Comparison of ENCODE assay signal across 8 mouse cellular contexts in the genomic region with DNA sequence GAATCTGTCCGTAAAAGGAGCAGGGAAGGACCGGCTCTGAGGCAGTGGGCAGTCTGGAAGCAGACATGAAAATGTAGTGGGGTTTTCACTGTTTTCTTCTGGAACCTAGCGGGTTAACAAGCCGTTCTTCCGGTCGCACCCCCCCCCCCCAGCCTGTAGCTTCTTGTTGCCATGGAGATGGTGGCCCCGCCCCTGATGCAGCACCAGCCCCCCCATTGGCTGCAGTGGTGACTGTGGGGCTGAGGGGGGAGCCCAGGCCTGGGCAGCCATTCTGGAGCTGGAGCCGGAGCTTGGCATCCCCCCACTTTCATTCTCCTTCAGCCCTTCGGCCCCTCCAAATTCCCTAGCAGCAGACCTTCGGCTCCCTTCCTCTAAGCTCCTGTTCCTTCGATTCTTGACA. TPM values are rescaled to one million over a fixed set of nuclear protein-coding genes. Genes with fewer than 3 reads are reported as not detected.
DNase-seq lines count a peak whose midpoint lies in the region; ATAC-seq lines count a peak whose summit lies in the region.

No protein-coding gene starts in this region.

- no peaks in the 10 kb centered on the region for H3K9me3 ChIP-seq in embryonic facial prominence, embryonic 12.5 days
- no peaks in the 10 kb centered on the region for H3K9me3 ChIP-seq in heart, embryonic 16.5 days (replicated peaks; ENCODE audit: control insufficient read depth, low read length)
- H3K9me3 ChIP-seq in neural tube, embryonic 14.5 days (ENCODE audit: control insufficient read depth, low read length) = no peaks in the 10 kb centered on the region

- no peaks in the 10 kb centered on the region for H3K27me3 ChIP-seq in embryonic facial prominence, embryonic 12.5 days
- H3K27me3 ChIP-seq in heart, embryonic 16.5 days (ENCODE audit: control insufficient read depth, insufficient read depth, low read length) = no peaks in the 10 kb centered on the region
- H3K27me3 ChIP-seq in neural tube, embryonic 14.5 days (ENCODE audit: control insufficient read depth, insufficient read depth, low read length) = no peaks in the 10 kb centered on the region

- peaks cover 18% of the 10 kb centered on the region for H3K36me3 ChIP-seq in embryonic facial prominence, embryonic 12.5 days
- H3K36me3 ChIP-seq in heart, embryonic 16.5 days (ENCODE audit: control insufficient read depth, insufficient read depth) = no peaks in the 10 kb centered on the region
- H3K36me3 ChIP-seq in neural tube, embryonic 14.5 days (ENCODE audit: control insufficient read depth, insufficient read depth, low read length) = peaks cover 14% of the 10 kb centered on the region

- peak; percentile 57; the same call in 1 of the 2 replicates for ATAC-seq in embryonic facial prominence, embryonic 12.5 days (ENCODE audit: insufficient number of reproducible peaks, insufficient read depth, low FRiP score, low TSS enrichment)
- peak; percentile 25; the same call in 1 of the 2 replicates for ATAC-seq in heart, embryonic 16.5 days (replicated peaks; ENCODE audit: extremely low read depth, insufficient read depth, low FRiP score)
- peak; percentile 65; the same call in 1 of the 2 replicates for ATAC-seq in neural tube, embryonic 14.5 days (ENCODE audit: low read depth)

- intact Hi-C loops in heart, postnatal 25 days (cut with DNase I) = no loop called here

- H3K4me1 ChIP-seq in embryonic facial prominence, embryonic 12.5 days = peaks cover 63% of the 10 kb centered on the region
- peaks cover 51% of the 10 kb centered on the region for H3K4me1 ChIP-seq in heart, embryonic 16.5 days (ENCODE audit: control insufficient read depth, insufficient read depth, low read length)
- peaks cover 62% of the 10 kb centered on the region for H3K4me1 ChIP-seq in neural tube, embryonic 14.5 days (ENCODE audit: control insufficient read depth, insufficient read depth, low read length)

- H3K27ac ChIP-seq in embryonic facial prominence, embryonic 12.5 days = peak overlapping the region; percentile 72
- no peak overlapping the region for H3K27ac ChIP-seq in heart, embryonic 16.5 days (ENCODE audit: low read length)
- H3K27ac ChIP-seq in neural tube, embryonic 14.5 days (ENCODE audit: low read depth, low read length) = peak overlapping the region; percentile 60; the same call in 1 of the 2 replicates

- peak overlapping the region; percentile 91 for H3K4me2 ChIP-seq in embryonic facial prominence, embryonic 12.5 days (replicated peaks)
- H3K4me2 ChIP-seq in heart, embryonic 16.5 days (ENCODE audit: low read depth, low read length) = peak overlapping the region; percentile 59
- H3K4me2 ChIP-seq in neural tube, embryonic 14.5 days (ENCODE audit: low read depth, low read length) = peak overlapping the region; percentile 89

- WGBS in embryonic facial prominence, embryonic 12.5 days = 1% methylated on average over 8 of the region's 11 CpGs
- WGBS in heart, embryonic 16.5 days = 3% methylated on average over 10 of the region's 11 CpGs
- 0% methylated on average over 7 of the region's 11 CpGs for WGBS in neural tube, embryonic 14.5 days

- peak overlapping the region; percentile 49 for H3K9ac ChIP-seq in embryonic facial prominence, embryonic 12.5 days
- H3K9ac ChIP-seq in heart, embryonic 16.5 days (ENCODE audit: low read length) = peak overlapping the region; percentile 55
- H3K9ac ChIP-seq in neural tube, embryonic 14.5 days (replicated peaks; ENCODE audit: low read depth, low read length) = peak overlapping the region; percentile 51

- H3K4me3 ChIP-seq in embryonic facial prominence, embryonic 12.5 days = peak overlapping the region; percentile 37
- H3K4me3 ChIP-seq in heart, embryonic 16.5 days (ENCODE audit: low read length) = peak overlapping the region; percentile 29
- H3K4me3 ChIP-seq in neural tube, embryonic 14.5 days (ENCODE audit: low read depth, low read length) = peak overlapping the region; percentile 35

- DNase-seq in heart, adult 11 months = peak; percentile 98
- DNase-seq in heart, postnatal 25 days (ENCODE audit: low spot score) = no peak
- DNase-seq in kidney, postnatal 14 days = peak; percentile 84
- DNase-seq in lung, adult 18-20 months = peak; percentile 58 to 65
- peak; percentile 64 for DNase-seq in testis, postnatal 14 days (ENCODE audit: low spot score)

RNA-seq across cellular contexts. Expression of a gene that starts 10.4 kb away (rescaled TPM):
- 1 to 10 TPM; 5.3 to 5.5 TPM for total RNA-seq in heart, postnatal 25 days (2021)
- 2.5 and 4.0 TPM in 2 replicates for polyA plus RNA-seq in embryonic facial prominence, embryonic 12.5 days (2016; fragmentation: Nextera tagmentation; extraction: Ambion mirVana)
- 1.2 and 1.3 TPM in 2 replicates for polyA plus RNA-seq in heart, embryonic 16.5 days (2015; fragmentation: Nextera tagmentation; extraction: Ambion mirVana)
- polyA plus RNA-seq in neural tube, embryonic 14.5 days (2014; fragmentation: Nextera tagmentation; extraction: Ambion mirVana) = 5.2 and 7.4 TPM in 2 replicates

RNA-seq across cellular contexts. Expression of a gene that starts 12.0 kb away (rescaled TPM):
- total RNA-seq in heart, postnatal 25 days (2021) = 10 to 100 TPM; 91.4 to 92.5 TPM
- polyA plus RNA-seq in embryonic facial prominence, embryonic 12.5 days (2016; fragmentation: Nextera tagmentation; extraction: Ambion mirVana) = 172 and 174 TPM in 2 replicates
- 163 and 169 TPM in 2 replicates for polyA plus RNA-seq in heart, embryonic 16.5 days (2015; fragmentation: Nextera tagmentation; extraction: Ambion mirVana)
- 112 and 127 TPM in 2 replicates for polyA plus RNA-seq in neural tube, embryonic 14.5 days (2014; fragmentation: Nextera tagmentation; extraction: Ambion mirVana)

RNA-seq across cellular contexts. Expression of a gene that starts 18.6 kb away (rescaled TPM):
- total RNA-seq in heart, postnatal 25 days (2021) = 10 to 100 TPM; 10.8 to 12.3 TPM
- 13.9 and 17.1 TPM in 2 replicates for polyA plus RNA-seq in embryonic facial prominence, embryonic 12.5 days (2016; fragmentation: Nextera tagmentation; extraction: Ambion mirVana)
- 7.5 and 8.7 TPM in 2 replicates for polyA plus RNA-seq in heart, embryonic 16.5 days (2015; fragmentation: Nextera tagmentation; extraction: Ambion mirVana)
- polyA plus RNA-seq in neural tube, embryonic 14.5 days (2014; fragmentation: Nextera tagmentation; extraction: Ambion mirVana) = 18.8 and 23.8 TPM in 2 replicates

RNA-seq across cellular contexts. Expression of a gene that starts 21.6 kb away (rescaled TPM):
- 1 to 10 TPM; 2.9 to 3.8 TPM for total RNA-seq in heart, postnatal 25 days (2021)
- polyA plus RNA-seq in embryonic facial prominence, embryonic 12.5 days (2016; fragmentation: Nextera tagmentation; extraction: Ambion mirVana) = 16.1 and 17.1 TPM in 2 replicates
- polyA plus RNA-seq in heart, embryonic 16.5 days (2015; fragmentation: Nextera tagmentation; extraction: Ambion mirVana) = 10.0 and 12.0 TPM in 2 replicates
- polyA plus RNA-seq in neural tube, embryonic 14.5 days (2014; fragmentation: Nextera tagmentation; extraction: Ambion mirVana) = 10.8 and 11.4 TPM in 2 replicates

RNA-seq across cellular contexts. Expression of a gene that starts 34.5 kb away (rescaled TPM):
- under 1 TPM; 0.44 to 0.48 TPM for total RNA-seq in heart, postnatal 25 days (2021)
- polyA plus RNA-seq in embryonic facial prominence, embryonic 12.5 days (2016; fragmentation: Nextera tagmentation; extraction: Ambion mirVana) = 7.9 and 9.7 TPM in 2 replicates
- polyA plus RNA-seq in heart, embryonic 16.5 days (2015; fragmentation: Nextera tagmentation; extraction: Ambion mirVana) = 6.2 and 6.9 TPM in 2 replicates
- polyA plus RNA-seq in neural tube, embryonic 14.5 days (2014; fragmentation: Nextera tagmentation; extraction: Ambion mirVana) = 2.4 and 2.8 TPM in 2 replicates
